Mouse (Mus musculus): ENCODE data around the gene Lsm6.
A peak's percentile ranks its signal among the peaks of the same experiment; 100 is the strongest.
"Not testable (repeated sequence)": the region's sequence is repeated elsewhere in the genome, so short reads cannot be mapped to it uniquely, and the experiment has no call there.

Gene Lsm6

GRCm38 (mm10) chr8:78820673-78821310 is at the start of gene Lsm6:
Lsm6 (minus strand) TSS chr8:78821140.
- DNase-seq (ENCODE audit: low spot score) = peak; percentile 97

GRCm38 (mm10) chr8:78867036-78867435 is 46.1 kb upstream of the Lsm6 start:
- DNase-seq (ENCODE audit: low spot score) = no peak

- DNase-seq (ENCODE audit: low spot score) = no peak
Measured at GRCm38 (mm10) chr8:78863001-78863400, 42.1 kb upstream of the Lsm6 start.

GRCm38 (mm10) chr8:78862046-78862445 is 41.1 kb upstream of the Lsm6 start:
- no peak for DNase-seq (ENCODE audit: low spot score)

- no peak for DNase-seq (ENCODE audit: low spot score)
Measured at GRCm38 (mm10) chr8:78860789-78861188, 39.8 kb upstream of the Lsm6 start.

GRCm38 (mm10) chr8:78857421-78857820 is 36.5 kb upstream of the Lsm6 start:
- no peak for DNase-seq (ENCODE audit: low spot score)

GRCm38 (mm10) chr8:78852279-78852678 is 31.3 kb upstream of the Lsm6 start:
- no peak for DNase-seq (ENCODE audit: low spot score)

GRCm38 (mm10) chr8:78847240-78847639 is 26.3 kb upstream of the Lsm6 start:
- no peak for DNase-seq (ENCODE audit: low spot score)

- no peak for DNase-seq (ENCODE audit: low spot score)
Measured at GRCm38 (mm10) chr8:78844559-78844958, 23.6 kb upstream of the Lsm6 start.

GRCm38 (mm10) chr8:78838656-78839413 is 17.9 kb upstream of the Lsm6 start:
- no peak for DNase-seq (ENCODE audit: low spot score)

- no peak for DNase-seq (ENCODE audit: low spot score)
Measured at GRCm38 (mm10) chr8:78836091-78836490, 15.2 kb upstream of the Lsm6 start.

- DNase-seq (ENCODE audit: low spot score) = no peak
Measured at GRCm38 (mm10) chr8:78828414-78828813, 7.5 kb upstream of the Lsm6 start.

- no peak for DNase-seq (ENCODE audit: low spot score)
Measured at GRCm38 (mm10) chr8:78824515-78824914, 3.6 kb upstream of the Lsm6 start.

GRCm38 (mm10) chr8:78819973-78820372 is 967 bp downstream of the Lsm6 start:
- DNase-seq (ENCODE audit: low spot score) = not testable (repeated sequence)

- DNase-seq (ENCODE audit: low spot score) = no peak
Measured at GRCm38 (mm10) chr8:78814743-78815142, 6.2 kb downstream of the Lsm6 start.

GRCm38 (mm10) chr8:78813021-78813420 is 7.9 kb downstream of the Lsm6 start:
- no peak for DNase-seq (ENCODE audit: low spot score)

GRCm38 (mm10) chr8:78812446-78812845 is 8.5 kb downstream of the Lsm6 start:
- DNase-seq (ENCODE audit: low spot score) = no peak

GRCm38 (mm10) chr8:78811748-78812147 is 9.2 kb downstream of the Lsm6 start:
- DNase-seq (ENCODE audit: low spot score) = no peak

- DNase-seq (ENCODE audit: low spot score) = peak; percentile 54
Measured at GRCm38 (mm10) chr8:78810207-78810675, 10.7 kb downstream of the Lsm6 start.

- DNase-seq (ENCODE audit: low spot score) = no peak
Measured at GRCm38 (mm10) chr8:78809454-78810206, 11.3 kb downstream of the Lsm6 start.

- no peak for DNase-seq (ENCODE audit: low spot score)
Measured at GRCm38 (mm10) chr8:78808888-78809287, 12.1 kb downstream of the Lsm6 start.

GRCm38 (mm10) chr8:78808439-78808838 is 12.5 kb downstream of the Lsm6 start:
- DNase-seq (ENCODE audit: low spot score) = no peak

GRCm38 (mm10) chr8:78807283-78807682 is 13.7 kb downstream of the Lsm6 start:
- no peak for DNase-seq (ENCODE audit: low spot score)
